Mouse (Mus musculus): ENCODE results near the gene St6galnac1.

- TF ChIP-seq CHD2 (IDR thresholded peaks at IDR 0.05; ENCODE audit: low read depth, low read length) (no peak), ZC3H11A (IDR thresholded peaks at IDR 0.05; ENCODE audit: borderline replicate concordance, low read depth, low read length) (no peak), MAFK (IDR thresholded peaks at IDR 0.05; ENCODE audit: insufficient read depth, low read depth, low read length) (no peak), ZNF384 (IDR thresholded peaks at IDR 0.05; ENCODE audit: low read depth, low read length) (no peak)
Measured at GRCm38 (mm10) chr11:116822626-116823025, 47.3 kb upstream of the St6galnac1 start.
